In the genomic region with DNA sequence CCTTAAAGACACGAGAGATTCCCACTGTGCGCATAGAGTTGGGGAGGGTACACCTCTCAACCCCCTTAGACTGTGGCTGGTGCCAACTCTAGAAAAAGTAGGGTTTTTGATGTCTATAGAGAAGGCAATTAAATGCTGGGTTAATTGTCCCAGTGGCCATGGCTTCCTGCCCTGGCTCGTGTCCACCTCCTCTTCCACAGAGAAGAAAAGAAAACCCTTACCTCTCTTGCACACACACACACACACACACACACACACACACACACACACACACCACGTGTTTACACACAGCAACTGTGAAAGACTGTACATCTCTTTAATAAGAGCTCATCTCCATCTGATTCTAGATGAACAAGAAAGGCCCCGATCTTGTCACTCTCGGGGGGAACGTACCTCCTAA, we compare ENCODE assay signal across 16 mouse cellular contexts. TPM values are rescaled to one million over a fixed set of nuclear protein-coding genes. Genes with fewer than 3 reads are reported as not detected.
"Had no signal": no experiment of that assay in that cellular context is flagged by ENCODE, and none has a peak within 500 bp of the region (broad histone marks: within the 10 kb centered on the region; RNA-seq: fewer than 3 reads in every experiment).

No protein-coding gene starts in this region.

- H3K27me3 ChIP-seq: neural tube, embryonic 15.5 days; stomach, embryonic 15.5 days had no signal

- H3K36me3 ChIP-seq: neural tube, embryonic 15.5 days; stomach, embryonic 15.5 days had no signal

- H3K27ac ChIP-seq: neural tube, embryonic 15.5 days; stomach, embryonic 15.5 days; stomach, postnatal 0 days had no signal

- H3K4me1 ChIP-seq: stomach, embryonic 15.5 days had no signal

- H3K9ac ChIP-seq: neural tube, embryonic 15.5 days; stomach, embryonic 15.5 days had no signal

- H3K4me3 ChIP-seq: neural tube, embryonic 15.5 days; stomach, embryonic 15.5 days had no signal

- H3K4me2 ChIP-seq: neural tube, embryonic 15.5 days; stomach, embryonic 15.5 days had no signal

- DNase-seq: retina, postnatal 1 day; right cerebral cortex, adult 18-20 months; right cerebral cortex, postnatal 14 days; right cerebral cortex, postnatal 25 days; right cerebral cortex, postnatal 4 days; spleen, adult 18-20 months; thymus, adult 18-20 months; thymus, adult 2 months; thymus, postnatal 14 days; thymus, postnatal 25 days; thymus, postnatal 36 days; thymus, postnatal 4 days had no signal

- H3K9me3 ChIP-seq: neural tube, embryonic 15.5 days; stomach, embryonic 15.5 days had no signal

RNA-seq across cellular contexts. Expression of a gene that starts 46.1 kb away (rescaled TPM):
- total RNA-seq: neutrophil, adult 5-6 weeks had no signal
